Mouse (Mus musculus) retina, embryonic 14.5 days (tissue): ENCODE measurements around the gene Ttf2.

ENCODE experiments used
- DNase-seq: peaks from one replicate; pipeline ENCODE4 v3.0.0-alpha.2; 2015; ENCODE audit warnings: low spot score

Gene Ttf2

GRCm38 (mm10) chr3:100979290-100979689, 9.8 kb upstream of the Ttf2 start:
- no peak for DNase-seq

- peak; percentile 81 for DNase-seq
Measured at GRCm38 (mm10) chr3:100973906-100974305, 4.4 kb upstream of the Ttf2 start.

- DNase-seq: peak; percentile 72
Measured at GRCm38 (mm10) chr3:100963849-100964542, 5.5 kb downstream of the Ttf2 start.

GRCm38 (mm10) chr3:100961501-100961900, 8.0 kb downstream of the Ttf2 start:
- DNase-seq: no peak

GRCm38 (mm10) chr3:100961007-100961406, 8.5 kb downstream of the Ttf2 start:
- DNase-seq: no peak

- no peak for DNase-seq
Measured at GRCm38 (mm10) chr3:100954616-100955015, 14.8 kb downstream of the Ttf2 start.

- DNase-seq: no peak
Measured at GRCm38 (mm10) chr3:100951531-100951930, 17.9 kb downstream of the Ttf2 start.

- DNase-seq: no peak
Measured at GRCm38 (mm10) chr3:100947286-100947685, 22.2 kb downstream of the Ttf2 start.

- DNase-seq: no peak
Measured at GRCm38 (mm10) chr3:100940496-100941037, 28.9 kb downstream of the Ttf2 start.

GRCm38 (mm10) chr3:100938211-100938610, 31.3 kb downstream of the Ttf2 start:
- DNase-seq: no peak

GRCm38 (mm10) chr3:100936201-100936600, 33.3 kb downstream of the Ttf2 start:
- no peak for DNase-seq

- no peak for DNase-seq
Measured at GRCm38 (mm10) chr3:100935521-100935920, 33.9 kb downstream of the Ttf2 start.

- DNase-seq: peak; percentile 20
Measured at GRCm38 (mm10) chr3:100932077-100932944, 37.2 kb downstream of the Ttf2 start.

- DNase-seq: no peak
Measured at GRCm38 (mm10) chr3:100931332-100932076, 38.0 kb downstream of the Ttf2 start.

- no peak for DNase-seq
Measured at GRCm38 (mm10) chr3:100925176-100925575, 44.3 kb downstream of the Ttf2 start.

GRCm38 (mm10) chr3:100924065-100924732, 45.3 kb downstream of the Ttf2 start:
- no peak for DNase-seq

- no peak for DNase-seq
Measured at GRCm38 (mm10) chr3:100922506-100923375, 46.7 kb downstream of the Ttf2 start.

GRCm38 (mm10) chr3:100921825-100922505, 47.5 kb downstream of the Ttf2 start, which contains the start of gene Trim45:
Gene Trim45, plus strand, starts transcription at chr3:100922202.
- peak; percentile 99 for DNase-seq

GRCm38 (mm10) chr3:100920611-100921140, 48.8 kb downstream of the Ttf2 start:
- DNase-seq: no peak

- peak; percentile 85 for DNase-seq
Measured at GRCm38 (mm10) chr3:100916844-100917243, 52.6 kb downstream of the Ttf2 start.
